Mouse (Mus musculus): ENCODE data around the gene Frrs1l. TPM values are rescaled to one million over a fixed set of nuclear protein-coding genes. Genes with fewer than 3 reads are reported as not detected.

The Frrs1l gene
- total and polyA plus RNA-seq, 3 experiments, result not detected

DNA sequence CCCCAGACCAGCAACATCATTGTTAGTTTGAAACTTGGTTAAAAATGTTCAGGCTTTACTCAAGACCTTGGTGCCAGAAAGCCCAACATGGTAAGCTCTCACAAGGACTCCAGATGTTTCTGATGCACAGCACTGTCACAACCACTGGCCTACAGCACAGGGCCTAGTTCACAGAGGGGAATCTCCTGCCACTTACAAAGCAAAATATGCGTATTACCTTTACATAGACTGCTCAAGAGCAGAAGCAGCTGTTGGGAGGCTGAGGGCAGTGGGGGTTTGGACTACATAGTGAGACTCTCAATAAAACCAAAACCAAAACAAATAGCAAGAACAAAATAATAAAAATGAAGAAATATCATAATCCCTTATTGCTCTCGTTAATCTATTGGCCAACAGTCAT is 11.2 kb upstream of the Frrs1l start:
- in situ Hi-C loops (cut with MboI; ENCODE audit: low pct_ligation_motif_present, low pct_unique_long_range_greater_than_20kb, low sequenced_read_pairs) (no loop called here), dilution Hi-C loops (cut with MboI; ENCODE audit: extremely low pct_ligation_motif_present, extremely low pct_unique_long_range_greater_than_20kb, low sequenced_read_pairs) (no loop called here)
- no peak for TF ChIP-seq GABPA (IDR thresholded peaks at IDR 0.05; ENCODE audit: insufficient replicate concordance, low read depth, low read length)
- no peak for TF ChIP-seq MAX (IDR thresholded peaks at IDR 0.05; ENCODE audit: low read length)
- no peak for TF ChIP-seq JUN (IDR thresholded peaks at IDR 0.05; ENCODE audit: insufficient read depth, low read depth, low read length)
- TF ChIP-seq ELF1 (IDR thresholded peaks at IDR 0.05; ENCODE audit: low read depth, low read length), result no peak
- no peak for TF ChIP-seq ZMIZ1 (IDR thresholded peaks at IDR 0.05; ENCODE audit: low read depth, low read length)
- TF ChIP-seq POLR2AphosphoS2 (IDR thresholded peaks at IDR 0.05; ENCODE audit: low read depth, low read length), result no peak
- no peaks in the 10 kb centered on the region for H3K36me3 ChIP-seq (replicated peaks in 1 of 2; ENCODE audit: control insufficient read depth in 1 of 2, insufficient read depth in 1 of 2, low read length in 1 of 2)
- H3K79me2 ChIP-seq (replicated peaks; ENCODE audit: control insufficient read depth, extremely low read depth, insufficient read depth, poor library complexity, severe bottlenecking), result no peaks in the 10 kb centered on the region
- H3K4me2 ChIP-seq (ENCODE audit: insufficient read depth, low read depth, poor library complexity, severe bottlenecking), result no peak overlapping the region
- no peaks in the 10 kb centered on the region for H3K27me3 ChIP-seq (replicated peaks)
- H3K9ac ChIP-seq (ENCODE audit: insufficient read depth, low read depth), result no peak overlapping the region
- peaks cover 0 to 4% of the 10 kb centered on the region in 2 experiments; a peak in 2 of 4 replicates for H3K4me1 ChIP-seq (ENCODE audit: control insufficient read depth in 1 of 2, insufficient read depth in 2 of 2)
- H3K27ac ChIP-seq (ENCODE audit: insufficient read depth, low read depth), result no peak overlapping the region
- DNase-seq (ENCODE audit: extremely low read depth), result no peak
- no peak overlapping the region for H3K4me3 ChIP-seq (replicated peaks in 1 of 3; ENCODE audit: low read depth in 2 of 3, low read length in 2 of 3, poor library complexity in 1 of 3)
- H3K9me3 ChIP-seq (replicated peaks; ENCODE audit: low read length), result peaks cover 2% of the 10 kb centered on the region

DNA sequence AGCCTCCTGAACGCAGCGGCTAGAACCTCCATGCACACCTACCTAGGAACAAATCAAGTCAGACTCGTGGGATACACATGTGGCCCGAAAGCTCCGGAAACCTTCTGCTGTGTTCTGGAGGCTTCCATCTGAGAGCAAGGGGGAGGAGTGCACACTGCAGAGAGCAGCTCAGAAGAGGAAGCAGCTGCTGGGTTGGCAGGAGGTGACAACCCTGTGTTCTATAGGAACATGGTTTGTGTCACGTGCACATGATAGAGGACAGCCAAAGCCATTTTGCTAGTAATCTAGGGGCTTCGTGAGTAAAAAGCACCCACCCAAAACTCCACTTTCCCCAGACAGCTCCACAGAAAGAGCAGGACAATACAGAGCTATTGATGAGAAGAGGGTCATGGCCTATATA is 3.1 kb upstream of the Frrs1l start:
- Histone ChIP-seq H3K4me2 (ENCODE audit: insufficient read depth, low read depth, poor library complexity, severe bottlenecking) (no peak overlapping the region), H3K79me2 (replicated peaks; ENCODE audit: control insufficient read depth, extremely low read depth, insufficient read depth, poor library complexity, severe bottlenecking) (no peaks in the 10 kb centered on the region), H3K4me3 (replicated peaks in 1 of 3; ENCODE audit: low read depth in 2 of 3, low read length in 2 of 3, poor library complexity in 1 of 3) (no peak overlapping the region), H3K27me3 (replicated peaks) (no peaks in the 10 kb centered on the region), H3K36me3 (replicated peaks in 1 of 2; ENCODE audit: control insufficient read depth in 1 of 2, insufficient read depth in 1 of 2, low read length in 1 of 2) (no peaks in the 10 kb centered on the region), H3K4me1 (ENCODE audit: control insufficient read depth in 1 of 2, insufficient read depth in 2 of 2) (no peaks in the 10 kb centered on the region), H3K9ac (ENCODE audit: insufficient read depth, low read depth) (no peak overlapping the region), H3K9me3 (replicated peaks; ENCODE audit: low read length) (peaks cover 4% of the 10 kb centered on the region), H3K27ac (ENCODE audit: insufficient read depth, low read depth) (no peak overlapping the region)
- TF ChIP-seq TCF12 (IDR thresholded peaks at IDR 0.05; ENCODE audit: low read depth, low read length), result no peak
- TF ChIP-seq CHD2 (IDR thresholded peaks at IDR 0.05; ENCODE audit: low read length), result no peak
- no peak for TF ChIP-seq IRF4 (IDR thresholded peaks at IDR 0.05; ENCODE audit: low read depth, low read length)
- no peak for TF ChIP-seq PAX5 (IDR thresholded peaks at IDR 0.05; ENCODE audit: low read length)
- no peak for TF ChIP-seq CHD1 (IDR thresholded peaks at IDR 0.05; ENCODE audit: low read depth, low read length)
- TF ChIP-seq BHLHE40 (IDR thresholded peaks at IDR 0.05; ENCODE audit: low read depth, low read length), result no peak
- no peak for TF ChIP-seq E2F4 (IDR thresholded peaks at IDR 0.05; ENCODE audit: insufficient replicate concordance, low read depth, low read length)
- no peak for TF ChIP-seq GABPA (IDR thresholded peaks at IDR 0.05; ENCODE audit: insufficient replicate concordance, low read depth, low read length)
- no peak for TF ChIP-seq USF1 (IDR thresholded peaks at IDR 0.05; ENCODE audit: low read depth, low read length)
- TF ChIP-seq ZNF384 (IDR thresholded peaks at IDR 0.05; ENCODE audit: low read depth, low read length), result no peak
- no peak for TF ChIP-seq KAT2A (IDR thresholded peaks at IDR 0.05; ENCODE audit: insufficient replicate concordance, low read length)
- TF ChIP-seq MAX (IDR thresholded peaks at IDR 0.05; ENCODE audit: low read length), result no peak
- no peak for TF ChIP-seq NRF1 (IDR thresholded peaks at IDR 0.05; ENCODE audit: low read depth, low read length)
- TF ChIP-seq SIN3A (IDR thresholded peaks at IDR 0.05; ENCODE audit: low read length), result no peak
- TF ChIP-seq ETS1 (conservative IDR thresholded peaks at IDR 0.05; ENCODE audit: low read depth, low read length), result no peak
- TF ChIP-seq ZKSCAN1 (IDR thresholded peaks at IDR 0.05; ENCODE audit: borderline replicate concordance, low read depth, low read length), result no peak
- TF ChIP-seq ELF1 (IDR thresholded peaks at IDR 0.05; ENCODE audit: low read depth, low read length), result no peak
- TF ChIP-seq USF2 (conservative IDR thresholded peaks at IDR 0.05; ENCODE audit: low read depth, low read length), result no peak
- TF ChIP-seq POLR2AphosphoS2 (IDR thresholded peaks at IDR 0.05; ENCODE audit: low read depth, low read length), result no peak
- in situ Hi-C loops (cut with MboI; ENCODE audit: low pct_ligation_motif_present, low pct_unique_long_range_greater_than_20kb, low sequenced_read_pairs), result no loop called here
- DNase-seq (ENCODE audit: extremely low read depth), result no peak
- dilution Hi-C loops (cut with MboI; ENCODE audit: extremely low pct_ligation_motif_present, extremely low pct_unique_long_range_greater_than_20kb, low sequenced_read_pairs), result no loop called here
